Mouse (Mus musculus): ENCODE results near the gene Ifna6.
"Not testable (repeated sequence)": the region's sequence is repeated elsewhere in the genome, so short reads cannot be mapped to it uniquely, and the experiment has no call there.

DNA sequence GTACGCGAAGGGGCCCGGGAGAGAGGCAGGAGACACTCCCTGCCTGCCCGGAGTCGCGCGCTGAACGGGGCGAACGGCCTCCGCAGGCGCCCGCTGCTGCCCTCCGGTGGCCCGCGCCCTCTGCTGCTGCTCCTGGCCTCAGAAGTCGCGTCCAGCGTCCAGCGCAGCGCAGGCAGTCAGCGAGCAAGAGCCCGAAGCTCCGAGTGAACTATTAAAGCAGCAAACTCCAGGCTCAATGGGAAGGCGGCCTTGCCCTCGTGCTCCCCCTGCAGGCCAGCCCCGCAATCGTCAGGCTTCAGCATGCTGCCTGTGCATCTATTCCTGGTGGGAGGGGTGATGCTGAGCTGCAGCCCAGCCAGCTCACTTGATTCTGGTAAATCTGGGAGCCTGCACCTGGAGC, 30.1 kb upstream of the Ifna6 start, which contains the start of gene Gm13279:
- not testable (repeated sequence) for TF ChIP-seq CTCF (IDR thresholded peaks at IDR 0.05; ENCODE audit: insufficient read depth, low read length); POLR2A (IDR thresholded peaks at IDR 0.05; ENCODE audit: borderline replicate concordance, extremely low read depth, low read depth, low read length)
